Mouse (Mus musculus): Measurements from ENCODE around the gene Gpr68.

DNA sequence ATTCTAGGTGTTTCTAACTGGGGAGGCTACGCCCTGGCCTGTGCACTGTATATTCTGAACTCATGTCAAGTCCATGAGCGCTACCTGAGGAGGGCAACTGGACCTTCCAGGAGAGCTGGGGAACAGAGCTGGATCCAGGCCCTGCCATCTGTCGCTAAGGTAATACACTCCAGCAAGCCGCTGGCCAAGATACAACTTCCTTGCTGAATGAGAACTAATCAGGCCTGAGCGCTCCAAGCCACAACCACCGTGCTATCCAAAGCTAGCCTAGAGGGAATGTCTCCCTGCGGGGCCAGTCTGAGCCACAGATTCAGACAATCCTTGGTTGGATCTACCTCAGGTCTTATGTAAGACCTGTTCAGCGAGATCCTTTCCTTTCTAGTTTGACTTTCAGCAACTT is 40.9 kb downstream of the Gpr68 start:
- TF ChIP-seq CTCF (IDR thresholded peaks at IDR 0.05; ENCODE audit: control insufficient read depth, insufficient read depth, insufficient read length), result no peak
- no peak for TF ChIP-seq MAX (IDR thresholded peaks at IDR 0.05)
